Mouse (Mus musculus): ENCODE measurements around the gene Clec3a. TPM values are rescaled to one million over a fixed set of nuclear protein-coding genes. Genes with fewer than 3 reads are reported as not detected.

Clec3a gene
- under 1 TPM in 1 of 2 experiments, not detected in 1; 0.64 TPM for total RNA-seq (2023)

DNA sequence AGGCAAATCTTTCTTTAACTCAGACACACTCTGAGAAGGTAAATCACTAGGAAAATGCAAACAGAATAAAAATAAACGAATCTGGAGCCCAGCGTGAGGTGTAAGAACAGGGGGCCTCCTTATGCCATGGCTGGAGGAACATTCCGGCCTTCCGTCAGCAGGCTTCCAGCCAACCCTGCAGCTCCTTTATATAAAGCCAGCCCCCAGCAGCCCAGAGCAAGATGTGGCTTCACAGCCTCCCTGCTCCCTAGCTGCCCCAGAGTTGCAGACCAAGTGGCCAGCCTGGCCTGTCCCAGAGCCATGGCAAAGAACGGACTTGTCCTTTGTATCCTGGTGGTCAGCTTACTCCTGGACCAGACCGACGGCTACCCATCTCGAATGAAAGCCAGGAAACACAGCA lies at the start of gene Clec3a:
Gene Clec3a (plus strand): TSS at position 301 of the 400 bp plus-strand sequence.

DNA sequence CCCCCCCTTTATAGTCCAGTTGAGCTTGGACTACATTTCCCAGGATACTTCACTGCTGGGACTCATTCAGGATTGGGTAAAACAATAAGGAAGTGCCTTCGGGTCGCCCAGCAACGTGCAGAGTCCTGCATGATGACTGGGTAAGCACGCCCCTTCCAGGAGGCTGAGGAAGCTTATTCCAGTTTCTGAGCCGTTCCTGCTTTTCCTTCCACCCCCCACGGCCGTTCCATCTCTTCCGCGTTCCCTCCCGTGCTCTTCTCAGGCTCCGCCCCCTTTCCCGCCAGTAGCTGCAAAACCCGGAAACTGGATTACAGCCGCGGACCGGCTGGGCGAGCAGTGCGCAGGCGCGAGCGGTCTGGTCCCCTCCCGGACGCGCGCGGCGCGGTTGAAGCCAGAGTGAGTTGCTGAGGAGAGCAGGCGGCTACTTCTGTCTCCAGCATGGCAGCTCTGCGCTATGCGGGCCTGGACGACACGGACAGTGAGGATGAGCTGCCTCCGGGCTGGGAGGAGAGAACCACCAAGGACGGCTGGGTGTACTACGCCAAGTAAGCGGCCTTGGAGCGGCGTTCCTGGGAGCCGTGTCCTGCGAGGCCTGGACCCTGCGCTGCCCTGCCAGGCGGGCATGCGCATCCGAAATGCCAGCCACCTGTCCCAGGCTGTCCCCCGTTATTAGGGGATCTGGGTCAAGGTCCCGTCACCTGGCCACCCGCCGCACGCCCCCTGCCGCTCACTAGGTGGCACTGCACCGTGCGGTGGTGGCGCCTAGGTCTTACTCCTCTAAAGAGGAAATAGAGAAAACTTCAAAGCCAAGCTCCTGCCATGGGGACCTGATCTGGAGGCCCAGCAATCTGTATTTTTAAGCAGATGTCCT lies 21.7 kb downstream of the Clec3a start, which contains the start of gene Wwox:
Gene Wwox (plus strand): TSS at position 322 of the 871 bp plus-strand sequence.

Other genes starting within 250 kb of the Clec3a start
- not detected for gene Vat1l, start 212.5 kb upstream of the Clec3a start, total RNA-seq (2023)
- gene Wwox, start 21.6 kb downstream of the Clec3a start, total RNA-seq (2023): 10 to 100 TPM in 1 of 2 experiments, 1 to 10 TPM in 1; 9.2 to 15.4 TPM